Mouse (Mus musculus) adrenal gland, adult 18-20 months (tissue): Measurements from ENCODE around the gene Gng10. TPM values are rescaled to one million over a fixed set of nuclear protein-coding genes. Genes with fewer than 3 reads are reported as not detected.

ENCODE experiments used
- DNase-seq, 2 experiments: peaks; one replicate each; pipeline ENCODE4 v3.0.0; 2021 to 2022; ENCODE audit warnings: low spot score in 2 of 2
- total RNA-seq, 2 experiments: library from RNA; stranded (reverse); gene quantifications; 1 replicate in 1 of 2; 2 replicates in 1 of 2; pipeline ENCODE4 v1.2.3; 2021

Gng10 gene
- total RNA-seq, 2 experiments from 2014 or later = 30.8 to 32.2 TPM

GRCm38 (mm10) chr4:59011446-59011845 lies 23.4 kb upstream of the Gng10 start:
- no peak for DNase-seq

GRCm38 (mm10) chr4:59015181-59015580 lies 19.7 kb upstream of the Gng10 start:
- no peak for DNase-seq

GRCm38 (mm10) chr4:59016922-59017321 lies 18.0 kb upstream of the Gng10 start:
- DNase-seq = no peak

GRCm38 (mm10) chr4:59034325-59034917 lies 467 bp upstream of the Gng10 start:
- no peak for DNase-seq

- DNase-seq = no peak
Observed at GRCm38 (mm10) chr4:59035786-59036350, 980 bp downstream of the Gng10 start.

- DNase-seq = peak; percentile 67 to 72
Observed at GRCm38 (mm10) chr4:59036490-59037127, 1.7 kb downstream of the Gng10 start.

GRCm38 (mm10) chr4:59037525-59037924 lies 2.6 kb downstream of the Gng10 start:
- DNase-seq = no peak

GRCm38 (mm10) chr4:59040397-59041287 lies 5.8 kb downstream of the Gng10 start:
- DNase-seq = no peak

GRCm38 (mm10) chr4:59043074-59043473 lies 8.2 kb downstream of the Gng10 start:
- no peak for DNase-seq

GRCm38 (mm10) chr4:59043891-59044290 lies 9.0 kb downstream of the Gng10 start:
- no peak for DNase-seq

GRCm38 (mm10) chr4:59047222-59047621 lies 12.3 kb downstream of the Gng10 start:
- no peak for DNase-seq

- no peak for DNase-seq
Observed at GRCm38 (mm10) chr4:59051081-59051480, 16.2 kb downstream of the Gng10 start.

GRCm38 (mm10) chr4:59057929-59058328 lies 23.0 kb downstream of the Gng10 start:
- no peak for DNase-seq

GRCm38 (mm10) chr4:59062526-59062925 lies 27.6 kb downstream of the Gng10 start:
- DNase-seq = no peak

GRCm38 (mm10) chr4:59069276-59069675 lies 34.4 kb downstream of the Gng10 start:
- no peak for DNase-seq

GRCm38 (mm10) chr4:59083430-59083829 lies 48.5 kb downstream of the Gng10 start:
- DNase-seq = no peak

GRCm38 (mm10) chr4:59089391-59089790 lies 54.5 kb downstream of the Gng10 start:
- no peak for DNase-seq
